Mouse (Mus musculus): ENCODE measurements around the gene Zfp280b.
"Not testable (repeated sequence)": the region's sequence is repeated elsewhere in the genome, so short reads cannot be mapped to it uniquely, and the experiment has no call there.

Zfp280b gene

DNA sequence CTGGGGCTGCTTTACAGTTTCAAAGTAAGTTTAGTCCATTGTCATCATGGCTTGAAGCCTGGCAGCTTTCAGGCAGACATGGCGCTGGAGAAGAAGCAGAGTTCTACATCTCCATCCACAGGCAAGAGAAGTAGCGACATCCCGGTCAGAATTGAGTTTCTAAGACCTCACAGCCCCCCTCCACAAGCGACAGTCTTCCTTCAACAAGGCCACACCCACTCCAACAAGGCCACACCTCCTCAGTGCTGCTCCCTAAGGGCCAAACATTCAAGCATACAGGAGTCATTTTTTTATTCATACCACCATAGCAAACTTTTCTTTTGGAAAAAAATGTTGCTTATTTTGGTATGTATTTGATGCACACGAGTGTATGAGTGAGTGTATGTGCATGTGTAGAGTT is 2.0 kb upstream of the Zfp280b start:
- DNase-seq (ENCODE audit: low spot score) = no peak

DNA sequence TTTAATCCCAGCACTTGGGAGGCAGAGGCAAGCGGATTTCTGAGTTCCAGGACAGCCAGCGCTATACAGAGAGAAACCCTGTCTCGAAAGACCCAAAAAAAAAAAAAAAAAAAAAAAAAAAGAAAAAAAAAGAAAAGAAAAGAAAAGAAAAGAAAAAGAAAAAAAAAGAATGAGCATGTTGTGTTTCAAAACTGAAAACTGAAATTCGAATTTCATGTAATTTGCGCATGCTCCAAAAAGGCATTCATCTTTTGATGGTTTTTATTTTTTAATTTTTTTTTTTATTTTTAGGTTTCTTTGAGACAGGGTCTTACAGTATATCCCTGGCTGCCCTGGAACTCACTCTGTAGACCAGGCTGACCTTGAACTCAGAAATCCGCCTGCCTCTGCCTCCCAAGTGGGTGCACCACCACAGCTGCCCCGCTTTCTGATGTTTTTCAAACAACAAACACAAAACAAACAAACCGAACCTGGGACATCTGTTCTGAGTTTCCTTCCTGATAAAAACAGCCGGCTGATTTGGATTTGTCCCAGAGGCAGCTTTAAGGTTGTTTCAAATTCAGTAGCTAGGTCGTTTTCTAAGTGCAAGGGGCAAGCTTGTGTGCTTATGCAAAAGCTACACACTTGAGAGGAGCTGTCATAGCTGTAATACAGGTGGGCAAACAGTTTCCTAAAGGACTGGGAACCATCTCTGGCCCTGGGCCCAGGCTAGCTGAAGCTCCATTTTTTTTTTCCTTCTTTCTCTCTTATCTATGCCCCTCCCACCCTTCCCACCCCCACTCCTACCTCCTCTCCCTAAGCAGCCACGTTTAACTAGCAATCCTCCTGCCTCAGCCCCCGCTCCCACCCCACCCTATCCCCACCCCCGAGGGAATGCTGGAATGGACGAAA is 694 bp upstream of the Zfp280b start:
- no peak for DNase-seq (ENCODE audit: low spot score)

DNA sequence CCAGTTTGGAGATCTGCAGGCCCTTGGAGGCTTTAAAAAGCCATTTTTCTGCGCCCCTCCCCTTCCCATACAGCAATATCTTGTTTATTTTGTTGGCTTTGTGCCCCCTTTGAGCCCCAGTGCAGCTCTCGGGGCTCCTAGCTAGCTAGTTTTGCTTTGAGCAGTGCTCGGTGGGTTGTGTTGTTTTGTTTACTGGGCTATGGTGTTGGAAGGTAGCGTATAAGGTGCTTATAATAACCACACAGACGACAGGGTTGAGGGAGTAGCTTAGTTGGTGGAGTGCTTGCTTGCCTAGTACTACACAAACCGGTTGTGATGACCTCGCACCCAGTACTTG is 637 bp downstream of the Zfp280b start:
- no peak for DNase-seq (ENCODE audit: low spot score)

DNA sequence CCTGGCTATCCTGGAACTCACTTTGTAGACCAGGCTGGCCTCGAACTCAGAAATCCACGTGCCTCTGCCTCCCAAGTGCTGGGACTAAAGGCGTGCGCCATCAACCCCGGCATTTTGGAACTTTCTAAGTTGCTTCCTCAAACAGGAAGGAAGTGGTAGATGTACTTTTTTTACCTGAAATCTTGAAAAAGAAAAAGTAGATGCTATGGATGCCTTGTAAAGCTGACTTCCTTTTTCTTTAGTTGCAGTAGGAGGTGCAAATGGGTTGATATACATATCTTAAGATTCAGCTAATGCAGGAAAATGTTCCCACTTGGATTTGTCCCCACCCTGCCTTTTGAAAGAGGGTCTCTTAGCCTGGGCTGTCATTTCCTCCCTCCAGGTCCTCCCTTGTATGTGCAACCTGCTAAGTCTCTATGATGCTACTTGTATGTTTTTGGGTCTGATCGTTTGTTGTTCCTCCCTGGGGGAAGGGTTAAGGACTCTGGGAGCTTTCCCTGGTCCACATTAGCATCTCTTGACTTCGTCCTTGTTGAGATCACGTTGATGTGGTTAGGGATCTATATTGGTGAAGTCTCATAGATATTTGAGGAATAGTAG is 1.7 kb downstream of the Zfp280b start:
- no peak for DNase-seq (ENCODE audit: low spot score)

DNA sequence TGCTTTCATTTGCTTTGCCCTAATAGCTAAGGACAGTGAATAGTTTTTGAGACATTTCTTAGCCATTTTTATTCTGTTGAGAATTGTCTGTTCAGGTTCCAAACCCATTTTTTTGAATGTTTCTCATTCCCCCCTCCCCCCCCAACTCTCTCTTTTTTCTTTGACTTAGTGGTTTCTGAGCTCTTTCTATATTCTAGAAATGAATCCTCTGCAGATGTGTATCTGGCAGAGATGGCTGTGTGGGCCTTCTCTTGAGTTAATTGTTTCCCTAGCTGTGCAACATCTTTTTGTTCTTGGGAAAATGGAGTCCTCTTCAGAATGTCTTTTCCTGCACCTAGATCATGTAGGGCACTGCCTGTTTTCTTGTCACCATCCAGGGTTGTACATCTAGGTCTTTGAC is 2.8 kb downstream of the Zfp280b start:
- DNase-seq (ENCODE audit: low spot score) = no peak

DNA sequence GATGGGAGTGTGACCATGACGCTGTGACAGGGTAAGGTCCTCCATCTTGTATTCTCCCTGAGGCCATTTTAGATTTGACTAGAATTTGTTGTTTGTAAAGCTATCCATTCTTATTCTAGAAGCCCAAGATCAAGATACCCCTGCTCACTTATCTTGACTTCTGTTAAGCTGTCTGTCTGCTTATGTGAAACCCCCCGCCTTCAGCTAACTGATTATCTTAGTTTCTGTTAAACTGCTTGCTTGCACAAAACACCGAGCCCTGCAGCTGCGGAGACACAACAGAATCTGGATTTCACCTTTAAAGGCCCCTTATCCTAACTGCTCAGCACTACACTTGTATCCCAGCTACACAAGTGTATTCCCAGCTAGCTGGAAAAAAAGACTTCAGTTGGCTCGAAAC is 4.5 kb downstream of the Zfp280b start:
- no peak for DNase-seq (ENCODE audit: low spot score)

DNA sequence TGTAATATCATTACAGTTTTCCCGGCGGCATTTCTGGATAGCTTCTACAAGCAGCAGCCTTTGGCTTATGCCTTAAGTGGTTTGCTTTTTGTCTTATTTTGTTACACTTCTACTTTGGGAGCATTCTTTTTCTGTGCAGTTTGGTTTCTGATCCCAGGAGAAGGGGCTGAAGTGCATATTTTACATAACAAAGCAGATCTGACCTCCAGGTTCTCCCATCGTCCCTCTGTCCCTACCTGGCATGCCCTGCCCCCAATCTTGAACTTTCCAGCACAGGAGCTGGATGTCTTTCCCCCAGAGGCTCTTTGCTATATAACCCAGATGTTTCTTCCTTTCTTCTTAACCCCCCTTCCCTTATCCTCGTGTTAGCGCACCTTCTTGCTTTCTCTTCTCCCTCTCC is 12.9 kb downstream of the Zfp280b start:
- no peak for DNase-seq (ENCODE audit: low spot score)

DNA sequence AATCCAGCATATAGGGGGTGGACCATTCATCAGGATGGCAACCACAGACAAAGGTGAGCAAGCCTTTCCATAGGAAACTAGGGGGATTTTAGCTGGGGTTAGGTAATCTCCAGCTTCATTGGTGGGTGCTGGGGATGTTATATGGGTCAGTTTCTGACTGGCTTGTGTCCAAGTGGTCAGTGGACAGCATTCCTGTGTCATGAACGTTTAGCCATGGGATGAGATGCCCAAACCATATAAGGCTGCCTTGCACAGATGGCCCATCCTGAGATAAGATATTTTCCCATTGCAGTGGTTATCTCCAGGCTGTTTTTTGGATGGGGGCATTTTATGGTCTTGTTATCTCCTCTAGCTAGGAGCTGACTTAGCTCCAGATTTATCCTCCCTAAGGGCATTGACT is 14.3 kb downstream of the Zfp280b start:
- DNase-seq (ENCODE audit: low spot score) = no peak

DNA sequence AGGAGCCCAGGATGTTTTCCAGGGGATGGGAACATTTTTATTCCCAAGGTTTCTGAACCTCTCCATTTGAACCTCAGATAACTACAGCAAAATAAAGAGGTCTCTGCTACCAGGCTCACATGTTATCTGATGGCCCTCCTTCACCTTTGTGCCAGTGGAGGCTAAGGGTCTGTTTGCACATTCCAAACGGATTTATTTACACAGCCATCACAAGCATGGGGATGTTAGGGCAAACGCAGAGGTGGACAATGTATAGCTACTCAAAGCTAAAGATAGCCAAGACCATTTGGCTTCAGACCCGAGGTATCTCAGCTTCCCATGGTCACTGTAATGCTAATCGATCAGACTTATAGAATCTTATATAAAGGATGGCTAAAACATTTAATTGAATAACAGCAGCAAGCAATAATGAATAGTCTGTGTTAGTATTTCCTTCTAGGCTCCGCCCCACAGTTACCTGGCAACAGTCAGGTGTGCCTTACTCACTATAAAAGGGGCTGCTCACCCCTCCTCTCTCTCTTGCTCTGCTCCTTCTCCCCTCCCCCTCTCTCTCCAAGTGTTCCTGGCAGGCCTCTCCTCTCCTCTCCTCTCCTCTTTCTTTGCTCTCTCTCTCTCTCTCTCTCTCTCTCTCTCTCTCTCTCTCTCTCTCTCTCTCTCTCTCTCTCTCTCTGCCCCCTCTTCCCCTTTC is 14.9 kb downstream of the Zfp280b start:
- no peak for DNase-seq (ENCODE audit: low spot score)

DNA sequence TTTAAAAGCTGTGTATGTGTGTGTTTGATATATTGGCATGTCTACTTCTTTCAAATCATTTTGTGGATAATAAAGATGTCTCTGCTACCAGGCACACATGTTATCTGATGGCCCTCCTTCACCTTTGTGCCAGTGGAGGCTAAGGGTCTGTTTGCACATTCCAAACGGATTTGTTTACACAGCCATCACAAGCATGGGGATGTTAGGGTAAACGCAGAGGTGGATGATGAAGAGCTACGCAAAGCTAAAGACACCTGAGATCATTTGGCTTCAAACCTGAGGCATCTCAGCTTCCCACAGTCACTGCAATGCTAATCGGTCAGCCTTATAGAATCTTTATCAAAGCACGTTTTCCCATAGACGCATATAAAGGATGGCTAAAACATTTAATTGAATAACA is 16.5 kb downstream of the Zfp280b start:
- no peak for DNase-seq (ENCODE audit: low spot score)

DNA sequence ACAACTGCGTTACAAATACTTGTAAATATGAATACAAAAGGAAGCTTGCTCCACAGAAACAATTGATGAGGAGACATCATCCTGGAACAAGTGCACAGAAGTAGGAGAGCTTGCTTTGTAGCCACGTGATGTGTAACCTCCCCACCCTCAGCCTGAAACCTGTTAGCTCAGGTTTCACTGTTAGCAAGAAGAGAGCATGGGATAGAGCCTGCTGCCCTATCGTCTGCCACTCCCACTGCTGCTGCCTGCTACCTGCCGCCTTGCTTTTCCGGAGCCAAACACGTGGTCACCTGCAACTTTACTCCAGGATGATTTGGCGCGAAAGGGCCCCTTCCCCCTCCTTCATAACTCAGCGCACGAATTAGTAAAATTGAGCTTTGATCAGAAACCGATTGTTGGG is 19.4 kb downstream of the Zfp280b start:
- DNase-seq (ENCODE audit: low spot score) = no peak

DNA sequence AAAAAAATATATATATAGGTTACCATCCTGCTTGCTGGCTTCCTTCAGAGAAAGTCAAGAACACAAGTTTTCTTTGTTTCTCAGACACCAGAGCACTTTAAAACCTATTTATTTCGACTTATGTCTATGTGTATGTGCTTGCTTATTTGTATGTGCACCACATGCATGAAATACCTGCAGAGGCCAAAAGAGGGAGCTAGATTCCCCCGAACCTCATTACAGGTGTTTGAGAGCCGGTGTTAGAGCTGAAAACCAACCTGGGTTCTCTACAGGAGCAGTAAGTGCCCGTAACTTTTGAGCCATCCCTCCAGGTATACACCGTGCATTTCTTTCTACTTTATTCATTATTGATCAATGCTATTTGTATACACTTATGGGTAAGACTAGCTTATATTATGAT is 30.0 kb downstream of the Zfp280b start:
- DNase-seq (ENCODE audit: low spot score) = no peak

DNA sequence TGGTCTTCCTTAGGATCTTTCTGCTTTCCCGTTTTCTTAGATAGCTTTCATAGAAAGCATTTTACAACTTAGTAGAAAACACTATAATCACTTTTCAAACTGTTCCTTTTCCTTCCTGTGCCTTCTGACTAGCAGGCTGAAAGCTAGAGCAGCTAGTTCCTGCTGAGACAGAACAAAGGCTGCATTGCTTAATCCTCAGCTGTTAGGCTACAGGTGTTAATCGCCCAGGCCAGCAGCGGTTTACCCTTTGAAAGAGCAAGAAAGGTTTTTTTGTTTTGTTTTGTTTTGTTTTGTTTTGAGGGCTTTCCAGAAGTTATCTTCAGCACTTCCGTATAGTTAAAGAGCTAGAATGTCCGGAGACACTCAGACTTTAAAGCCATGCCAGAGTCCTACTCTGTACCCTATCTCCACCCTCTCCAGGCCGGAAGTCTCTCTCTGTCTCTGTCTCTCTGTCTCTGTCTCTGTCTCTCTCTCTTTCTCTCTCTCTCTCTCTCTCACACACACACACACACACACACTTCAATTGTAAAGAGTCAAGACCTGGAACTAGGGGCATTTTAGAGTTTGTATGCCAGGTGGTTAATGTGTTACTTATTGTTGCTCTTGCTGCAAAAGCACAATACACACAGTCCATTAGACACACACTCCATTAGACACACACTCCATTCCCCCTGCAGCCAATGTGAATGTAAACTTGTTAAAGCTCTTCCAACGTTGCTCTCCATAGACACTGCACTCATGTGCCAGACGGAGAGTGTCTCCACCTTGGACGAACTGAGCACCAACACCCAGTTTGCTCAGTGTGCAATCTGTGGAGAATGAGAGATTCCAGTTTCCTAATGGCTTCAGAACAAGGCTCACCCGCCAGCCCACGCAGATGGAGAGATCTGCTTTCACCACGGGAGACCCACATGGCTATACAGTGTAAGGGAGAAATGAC is 35.5 kb downstream of the Zfp280b start:
- no peak for DNase-seq (ENCODE audit: low spot score)

DNA sequence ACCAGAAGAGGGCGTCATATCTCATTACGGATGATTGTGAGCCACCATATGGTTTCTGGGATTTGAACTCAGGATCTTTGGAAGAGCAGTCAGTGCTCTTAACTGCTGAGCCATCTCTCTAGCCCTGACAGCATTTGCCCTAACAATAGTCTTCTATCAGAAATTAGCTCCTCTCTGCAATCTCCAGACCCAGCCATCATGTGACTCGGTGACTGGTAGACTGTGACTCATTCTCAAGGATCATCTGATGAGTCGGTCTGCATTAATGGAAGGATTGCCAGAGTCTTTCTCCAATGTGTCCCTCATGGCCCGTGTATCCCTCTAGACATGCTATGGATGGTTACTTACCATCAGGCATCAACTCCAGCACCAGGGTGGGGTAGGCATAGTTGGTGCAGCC is 39.6 kb downstream of the Zfp280b start:
- DNase-seq (ENCODE audit: low spot score) = not testable (repeated sequence)

DNA sequence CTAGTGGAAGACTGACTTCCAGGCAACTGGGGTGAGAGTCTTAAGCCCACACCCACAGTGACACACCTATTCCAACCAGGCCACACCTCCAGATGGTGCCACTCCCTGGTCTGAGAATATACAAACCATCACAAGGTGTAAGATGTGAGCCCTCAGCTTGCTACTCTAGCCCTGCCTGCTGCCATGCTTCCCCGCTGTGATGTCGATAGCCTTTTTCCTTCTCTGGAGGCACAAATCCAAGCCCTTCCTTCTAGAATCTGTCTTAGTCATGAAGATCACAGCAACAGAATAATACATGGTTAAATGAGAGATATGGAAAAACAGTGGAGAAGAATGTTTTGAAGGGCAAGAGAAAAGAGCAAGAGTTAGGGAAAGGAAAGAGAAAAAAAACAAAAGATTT is 44.6 kb downstream of the Zfp280b start:
- not testable (repeated sequence) for DNase-seq (ENCODE audit: low spot score)

Data from urinary bladder, postnatal 14 days (tissue).